Mouse (Mus musculus): ENCODE measurements around the gene Obox1.
"Not testable (repeated sequence)": the region's sequence is repeated elsewhere in the genome, so short reads cannot be mapped to it uniquely, and the experiment has no call there.

Obox1 gene

GRCm38 (mm10) chr7:15388421-15388998 is at the start of gene Obox1, which contains the start of gene Obox2:
Obox1 (plus strand) TSS chr7:15388948.
Obox2 (plus strand) TSS chr7:15388721.
- not testable (repeated sequence) for DNase-seq

- not testable (repeated sequence) for DNase-seq
These were observed 10.6 kb downstream of the Obox1 start for GRCm38 (mm10) chr7:15399147-15399874.

GRCm38 (mm10) chr7:15406816-15407215 is 18.1 kb downstream of the Obox1 start:
- DNase-seq, result not testable (repeated sequence)

GRCm38 (mm10) chr7:15418046-15418445 is 29.3 kb downstream of the Obox1 start:
- not testable (repeated sequence) for DNase-seq

- DNase-seq, result not testable (repeated sequence)
These were observed 36.8 kb downstream of the Obox1 start for GRCm38 (mm10) chr7:15425537-15425936.

- DNase-seq, result not testable (repeated sequence)
These were observed 120.7 kb downstream of the Obox1 start for GRCm38 (mm10) chr7:15509411-15509810.

All from B cell, adult 2 months (primary cell).